Mouse (Mus musculus) lung, embryonic 15.5 days (tissue): ENCODE measurements at regions not wholly inside any gene's neighbourhood (a gene's known extent, or its start where the extent isn't known, plus 50 kb on each side); places are given as distances from the start of the nearest gene placed in this dataset.
A peak's percentile ranks its signal among the peaks of the same experiment; 100 is the strongest.

Experiments used
- ATAC-seq: fragments of 200-750 bp; cut with Nextera tagmentation; 2 replicates; pipeline ENCODE4 v1.8.0; 2017; ENCODE audit warnings: moderate number of reproducible peaks, borderline replicate concordance; ENCODE audit not compliant: low FRiP score, low TSS enrichment; ENCODE audit errors: extremely low read depth
- H3K27ac ChIP-seq: fragments of 300-500 bp; sonication (generic); 2 replicates; pipeline ENCODE4 v1.5.1; 2015; ENCODE audit warnings: moderate library complexity, mild to moderate bottlenecking, inconsistent platforms
- H3K27me3 ChIP-seq: fragments of 300-500 bp; sonication (generic); 2 replicates; pipeline ENCODE4 v1.6.1; 2015; ENCODE audit warnings: inconsistent platforms
- H3K36me3 ChIP-seq: fragments of 300-500 bp; sonication (generic); 2 replicates; pipeline ENCODE4 v1.6.1; 2015; ENCODE audit warnings: inconsistent platforms
- H3K4me1 ChIP-seq: fragments of 300-500 bp; sonication (generic); 2 replicates; pipeline ENCODE4 v1.6.1; 2015; ENCODE audit warnings: inconsistent platforms
- H3K4me2 ChIP-seq: fragments of 300-500 bp; sonication (generic); 2 replicates; pipeline ENCODE4 v1.6.1; 2015; ENCODE audit warnings: inconsistent platforms, mild to moderate bottlenecking, moderate library complexity
- H3K4me3 ChIP-seq: fragments of 300-500 bp; sonication (generic); 2 replicates; pipeline ENCODE4 v1.5.1; 2015; ENCODE audit warnings: mild to moderate bottlenecking, inconsistent platforms
- H3K9ac ChIP-seq: fragments of 300-500 bp; sonication (generic); 2 replicates; pipeline ENCODE4 v1.6.1; 2015; ENCODE audit warnings: inconsistent platforms
- H3K9me3 ChIP-seq: fragments of 300-500 bp; sonication (generic); 2 replicates; pipeline ENCODE4 v1.6.1; 2016; ENCODE audit warnings: inconsistent platforms
- WGBS: fragments of 180-500 bp; shearing (Covaris S2); methylation state at CpG from one replicate; pipeline ENCODE4 v1.1.7; 2015; 5-methylcytosine and 5-hydroxymethylcytosine counted together

DNA sequence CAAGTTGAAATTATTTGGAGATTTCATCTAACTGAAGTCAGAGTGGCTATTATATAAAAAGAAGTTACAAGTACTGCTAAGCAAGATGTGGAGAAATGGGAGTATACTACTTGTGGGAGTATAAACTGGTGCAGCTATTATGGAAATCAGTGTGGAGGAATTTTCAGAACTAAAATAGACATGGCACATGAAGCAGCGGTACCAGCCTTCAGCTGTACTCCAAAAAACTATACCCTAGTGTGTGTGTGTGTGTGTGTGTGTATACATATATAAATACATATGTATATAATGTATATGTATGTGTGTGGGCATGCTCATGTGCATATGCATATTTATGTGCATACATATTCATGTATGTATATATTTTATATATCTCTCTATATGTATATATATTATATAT, 2112.6 kb downstream of the 9330182O14Rik start:
- Histone ChIP-seq H3K27ac (no peak overlapping the region), H3K9ac (no peak overlapping the region), H3K9me3 (no peaks in the 10 kb centered on the region), H3K4me1 (no peaks in the 10 kb centered on the region), H3K36me3 (no peaks in the 10 kb centered on the region), H3K4me3 (no peak overlapping the region), H3K27me3 (no peaks in the 10 kb centered on the region), H3K4me2 (no peak overlapping the region)
- WGBS = 92% methylated on average over 1 of the region's 1 CpGs
- ATAC-seq = no peak

GRCm38 (mm10) chr15:42252730-42253330, 2118.7 kb downstream of the 9330182O14Rik start:
- ATAC-seq = peak; percentile 75; the same call in 1 of the 2 replicates
- 38% methylated on average over 2 of the region's 2 CpGs for WGBS

DNA sequence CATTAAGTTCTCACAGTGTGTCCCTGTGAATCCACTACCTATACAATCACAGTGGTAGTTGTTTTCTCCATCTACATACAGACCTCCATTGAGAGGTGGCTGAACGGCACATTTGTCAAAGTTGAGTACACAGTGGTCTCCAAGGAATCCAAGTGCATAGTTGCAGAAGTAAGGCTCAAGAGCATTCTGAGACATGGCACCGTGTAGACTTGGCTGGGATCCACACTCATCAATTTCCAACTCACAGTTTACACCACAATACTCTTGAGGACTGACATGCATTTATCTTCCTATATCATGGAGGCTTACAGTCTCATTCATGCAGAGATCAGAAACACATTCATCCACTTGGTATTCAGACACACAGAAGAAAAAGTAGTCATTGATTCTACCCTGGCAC, 2122.2 kb downstream of the 9330182O14Rik start:
- Histone ChIP-seq H3K4me1 (no peaks in the 10 kb centered on the region), H3K4me3 (no peak overlapping the region), H3K9ac (no peak overlapping the region), H3K4me2 (no peak overlapping the region), H3K9me3 (no peaks in the 10 kb centered on the region), H3K27ac (no peak overlapping the region), H3K36me3 (no peaks in the 10 kb centered on the region), H3K27me3 (no peaks in the 10 kb centered on the region)
- no peak for ATAC-seq
- 54% methylated on average over 2 of the region's 2 CpGs for WGBS

More at GRCm38 (mm10) chr15:42252730-42253330, 2118.7 kb downstream of the 9330182O14Rik start:
- Histone ChIP-seq H3K4me3 (no peak overlapping the region), H3K4me2 (no peak overlapping the region), H3K27me3 (no peaks in the 10 kb centered on the region), H3K4me1 (no peaks in the 10 kb centered on the region), H3K9me3 (no peaks in the 10 kb centered on the region), H3K27ac (peak overlapping the region; percentile 46; the same call in 1 of the 2 replicates), H3K36me3 (no peaks in the 10 kb centered on the region), H3K9ac (no peak overlapping the region)

DNA sequence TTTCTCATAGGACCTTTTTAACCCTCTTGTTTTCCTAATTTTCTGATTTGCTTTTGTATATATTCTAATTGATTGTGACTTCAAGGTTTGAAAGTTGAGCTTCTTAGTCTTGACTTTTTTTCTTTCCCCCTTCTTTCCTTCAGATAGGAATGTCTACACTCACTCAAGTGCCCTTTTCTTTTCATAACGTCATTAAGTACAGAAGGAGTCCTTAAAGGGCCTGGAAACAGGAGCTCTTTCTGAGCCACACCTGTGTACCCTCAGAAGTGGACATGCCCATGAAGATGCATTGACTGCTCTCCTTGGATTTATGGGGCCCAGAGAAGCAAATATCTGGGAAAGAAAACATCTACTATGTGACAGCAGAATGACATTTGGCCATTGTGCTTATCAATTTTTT, 2141.0 kb downstream of the 9330182O14Rik start:
- no peaks in the 10 kb centered on the region for H3K36me3 ChIP-seq
- no peak overlapping the region for H3K9ac ChIP-seq
- H3K27ac ChIP-seq = no peak overlapping the region
- no peaks in the 10 kb centered on the region for H3K9me3 ChIP-seq
- H3K4me1 ChIP-seq = no peaks in the 10 kb centered on the region
- WGBS = 25% methylated on average over 1 of the region's 1 CpGs
- no peak overlapping the region for H3K4me3 ChIP-seq
- no peak overlapping the region for H3K4me2 ChIP-seq
- H3K27me3 ChIP-seq = no peaks in the 10 kb centered on the region
- no peak for ATAC-seq

GRCm38 (mm10) chr15:42277247-42277646, 2143.1 kb downstream of the 9330182O14Rik start:
- ATAC-seq = no peak

DNA sequence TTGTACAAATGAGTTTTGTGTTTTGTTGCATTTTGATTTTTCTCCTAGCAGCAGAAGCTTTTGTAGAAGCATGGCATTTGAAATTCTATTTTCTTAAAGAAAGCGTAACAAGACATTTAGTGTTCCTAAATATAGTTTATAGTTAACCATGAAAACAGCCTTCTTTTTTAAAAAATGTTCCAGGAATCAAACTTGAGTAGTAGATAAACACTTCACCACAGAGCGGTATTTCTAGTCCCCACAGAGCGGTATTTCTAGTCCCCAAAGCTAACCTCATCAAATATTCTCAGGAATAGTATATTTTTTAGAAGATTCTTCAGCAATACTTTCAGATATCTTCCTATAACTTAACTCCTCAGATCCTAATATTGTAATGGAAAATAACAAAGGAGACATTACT, 2146.6 kb downstream of the 9330182O14Rik start:
- no peaks in the 10 kb centered on the region for H3K4me1 ChIP-seq
- no peaks in the 10 kb centered on the region for H3K36me3 ChIP-seq
- no peak for ATAC-seq
- H3K9ac ChIP-seq = no peak overlapping the region
- no peaks in the 10 kb centered on the region for H3K27me3 ChIP-seq
- H3K9me3 ChIP-seq = no peaks in the 10 kb centered on the region
- H3K4me2 ChIP-seq = no peak overlapping the region
- no peak overlapping the region for H3K4me3 ChIP-seq
- 68% methylated on average over 3 of the region's 3 CpGs for WGBS
- peak overlapping the region; percentile 37; the same call in 1 of the 2 replicates for H3K27ac ChIP-seq

More at GRCm38 (mm10) chr15:42277247-42277646, 2143.1 kb downstream of the 9330182O14Rik start:
- no peaks in the 10 kb centered on the region for H3K36me3 ChIP-seq
- H3K9ac ChIP-seq = no peak overlapping the region
- no peaks in the 10 kb centered on the region for H3K9me3 ChIP-seq
- no peak overlapping the region for H3K4me2 ChIP-seq
- no peak overlapping the region for H3K4me3 ChIP-seq
- H3K4me1 ChIP-seq = no peaks in the 10 kb centered on the region
- no peaks in the 10 kb centered on the region for H3K27me3 ChIP-seq
- 61% methylated on average over 2 of the region's 2 CpGs for WGBS
- H3K27ac ChIP-seq = no peak overlapping the region

DNA sequence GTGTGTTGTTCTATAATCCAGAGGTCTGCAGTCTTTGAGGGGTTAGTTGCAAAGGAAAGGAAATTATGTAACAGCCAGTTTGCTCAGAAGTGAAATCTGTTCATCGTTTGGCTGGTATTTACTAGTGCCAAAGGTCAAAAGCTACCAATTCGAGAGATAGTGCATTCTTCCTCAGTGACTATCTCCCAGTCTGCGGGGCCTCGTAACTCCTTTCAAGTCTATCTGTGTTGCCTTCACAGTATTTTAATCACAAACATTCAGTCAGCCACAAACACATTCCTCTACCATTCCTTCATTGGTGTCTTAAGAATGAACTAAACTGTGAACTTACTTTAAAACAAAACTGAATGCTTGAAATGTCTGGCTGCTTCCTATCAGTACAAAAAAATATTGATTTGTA, 2162.2 kb downstream of the 9330182O14Rik start:
- peaks cover 9% of the 10 kb centered on the region for H3K4me1 ChIP-seq
- H3K4me2 ChIP-seq = no peak overlapping the region
- H3K4me3 ChIP-seq = no peak overlapping the region
- no peak overlapping the region for H3K9ac ChIP-seq
- no peaks in the 10 kb centered on the region for H3K36me3 ChIP-seq
- H3K27ac ChIP-seq = peak overlapping the region; percentile 44
- peak; percentile 69; the same call in 1 of the 2 replicates for ATAC-seq
- H3K27me3 ChIP-seq = no peaks in the 10 kb centered on the region
- no peaks in the 10 kb centered on the region for H3K9me3 ChIP-seq
- WGBS = 28% methylated on average over 4 of the region's 4 CpGs

- Histone ChIP-seq H3K27ac (peak overlapping the region; percentile 53), H3K27me3 (no peaks in the 10 kb centered on the region), H3K9me3 (no peaks in the 10 kb centered on the region), H3K36me3 (no peaks in the 10 kb centered on the region), H3K4me2 (no peak overlapping the region), H3K4me1 (peaks cover 9% of the 10 kb centered on the region), H3K4me3 (no peak overlapping the region), H3K9ac (no peak overlapping the region)
- ATAC-seq = peak; percentile 89
These were observed 2163.3 kb downstream of the 9330182O14Rik start for GRCm38 (mm10) chr15:42297430-42297829.

DNA sequence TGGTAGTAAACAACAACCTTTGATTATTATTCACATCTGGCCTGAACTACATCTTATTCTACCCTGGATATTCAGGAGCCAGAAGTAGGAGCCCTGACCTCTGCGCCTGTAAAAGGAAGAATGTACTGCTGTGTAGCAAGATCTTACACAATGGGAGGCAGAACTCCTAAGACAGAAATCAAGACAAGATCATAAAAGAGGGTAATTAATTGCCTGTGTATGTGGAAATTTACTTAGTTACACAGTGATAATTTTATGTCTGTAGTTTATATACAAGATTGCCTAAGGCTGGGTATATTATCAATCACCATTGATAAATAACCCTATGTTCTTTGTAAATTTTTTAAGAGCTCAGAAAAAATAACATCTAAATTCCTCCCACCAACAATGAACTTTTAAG, 2167.8 kb downstream of the 9330182O14Rik start:
- H3K27ac ChIP-seq = no peak overlapping the region
- H3K4me3 ChIP-seq = no peak overlapping the region
- H3K9me3 ChIP-seq = no peaks in the 10 kb centered on the region
- peaks cover 4% of the 10 kb centered on the region for H3K4me1 ChIP-seq
- no peak overlapping the region for H3K4me2 ChIP-seq
- H3K9ac ChIP-seq = no peak overlapping the region
- ATAC-seq = no peak
- WGBS = 90% methylated on average over 1 of the region's 1 CpGs
- H3K36me3 ChIP-seq = no peaks in the 10 kb centered on the region
- H3K27me3 ChIP-seq = no peaks in the 10 kb centered on the region

DNA sequence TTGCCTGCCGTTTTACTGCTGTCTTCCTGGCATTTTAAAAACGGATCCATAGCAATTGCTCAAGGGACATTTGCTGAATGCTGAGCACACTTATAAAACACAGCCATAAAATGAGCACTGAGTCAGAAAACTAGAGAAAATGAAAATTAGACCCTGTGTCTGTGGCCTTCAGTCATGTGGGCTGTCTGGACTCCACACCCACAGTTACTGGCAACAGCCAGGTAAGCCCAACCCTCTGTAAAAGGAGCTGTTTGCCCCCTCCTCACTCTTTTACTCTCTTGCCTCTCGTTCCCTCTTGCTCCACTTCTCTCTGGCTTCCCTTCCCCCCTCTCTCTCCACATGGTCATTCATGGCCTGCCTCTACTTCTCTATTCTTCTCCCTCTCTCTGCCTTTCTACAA, 2169.9 kb downstream of the 9330182O14Rik start:
- H3K4me2 ChIP-seq = no peak overlapping the region
- no peak overlapping the region for H3K4me3 ChIP-seq
- no peak overlapping the region for H3K9ac ChIP-seq
- H3K9me3 ChIP-seq = no peaks in the 10 kb centered on the region
- no peaks in the 10 kb centered on the region for H3K36me3 ChIP-seq
- no peak overlapping the region for H3K27ac ChIP-seq
- 71% methylated on average over 3 of the region's 3 CpGs for WGBS
- H3K4me1 ChIP-seq = no peaks in the 10 kb centered on the region
- ATAC-seq = no peak
- H3K27me3 ChIP-seq = no peaks in the 10 kb centered on the region

GRCm38 (mm10) chr15:42309586-42309985, 2175.4 kb downstream of the 9330182O14Rik start:
- Histone ChIP-seq H3K4me1 (no peaks in the 10 kb centered on the region), H3K4me3 (no peak overlapping the region), H3K4me2 (no peak overlapping the region), H3K36me3 (no peaks in the 10 kb centered on the region), H3K9ac (no peak overlapping the region), H3K9me3 (no peaks in the 10 kb centered on the region), H3K27me3 (no peaks in the 10 kb centered on the region), H3K27ac (no peak overlapping the region)
- no peak for ATAC-seq
- WGBS = 43% methylated on average over 5 of the region's 5 CpGs

- no peak for ATAC-seq
These were observed 2177.0 kb downstream of the 9330182O14Rik start for GRCm38 (mm10) chr15:42311166-42311565.

GRCm38 (mm10) chr15:42320349-42320748, 2186.2 kb downstream of the 9330182O14Rik start:
- Histone ChIP-seq H3K9ac (no peak overlapping the region), H3K27me3 (no peaks in the 10 kb centered on the region), H3K9me3 (no peaks in the 10 kb centered on the region), H3K4me1 (no peaks in the 10 kb centered on the region), H3K4me2 (no peak overlapping the region), H3K4me3 (no peak overlapping the region), H3K27ac (no peak overlapping the region), H3K36me3 (no peaks in the 10 kb centered on the region)
- ATAC-seq = no peak
- 97% methylated on average over 1 of the region's 1 CpGs for WGBS

More at GRCm38 (mm10) chr15:42311166-42311565, 2177.0 kb downstream of the 9330182O14Rik start:
- 40% methylated on average over 4 of the region's 4 CpGs for WGBS
- H3K4me1 ChIP-seq = no peaks in the 10 kb centered on the region
- H3K36me3 ChIP-seq = no peaks in the 10 kb centered on the region
- no peak overlapping the region for H3K4me3 ChIP-seq
- H3K27ac ChIP-seq = no peak overlapping the region
- H3K4me2 ChIP-seq = no peak overlapping the region
- H3K27me3 ChIP-seq = no peaks in the 10 kb centered on the region
- H3K9me3 ChIP-seq = no peaks in the 10 kb centered on the region
- no peak overlapping the region for H3K9ac ChIP-seq
